Mouse (Mus musculus) kidney, adult 2 months (tissue): Measurements from ENCODE around the gene Saal1. TPM values are rescaled to one million over a fixed set of nuclear protein-coding genes. Genes with fewer than 3 reads are reported as not detected.
"Not testable (repeated sequence)": the region's sequence is repeated elsewhere in the genome, so short reads cannot be mapped to it uniquely, and the experiment has no call there.

ENCODE experiments used
- DNase-seq: peaks from one replicate; pipeline ENCODE4 v3.0.0; 2021
- H3K27ac ChIP-seq: fragments of 200-500 bp; 2 replicates; pipeline ENCODE4 v1.5.1; 2012; ENCODE audit warnings: low read depth, low read length, control low read depth, inconsistent platforms; ENCODE audit not compliant: insufficient read depth
- H3K27me3 ChIP-seq: fragments of 200-500 bp; replicated peaks from 2 replicates; pipeline ENCODE4 v1.6.1; 2012; ENCODE audit warnings: mild to moderate bottlenecking, moderate library complexity, low read length, inconsistent platforms; ENCODE audit not compliant: control insufficient read depth, insufficient read depth
- H3K36me3 ChIP-seq: fragments of 200-500 bp; 2 replicates; pipeline ENCODE4 v1.6.1; 2012; ENCODE audit warnings: mild to moderate bottlenecking, moderate library complexity, low read length, inconsistent platforms; ENCODE audit not compliant: control insufficient read depth, insufficient read depth
- H3K4me1 ChIP-seq: fragments of 200-500 bp; 2 replicates; pipeline ENCODE4 v1.6.1; 2011; ENCODE audit warnings: low read length; ENCODE audit not compliant: control insufficient read depth, insufficient read depth
- H3K4me3 ChIP-seq: fragments of 200-500 bp; 2 replicates; pipeline ENCODE4 v1.5.1; 2011; ENCODE audit warnings: mild to moderate bottlenecking, low read depth, low read length, control low read depth; ENCODE audit not compliant: insufficient read depth
- CTCF ChIP-seq: fragments of 200-500 bp; conservative IDR thresholded peaks from 2 replicates; pipeline ENCODE4 v1.5.1; 2011; ENCODE audit warnings: low read depth, mild to moderate bottlenecking, control low read depth, low read length, moderate library complexity, mixed read lengths; ENCODE audit not compliant: insufficient read depth, insufficient read length
- POLR2A ChIP-seq: fragments of 200-500 bp; IDR thresholded peaks from one replicate; pipeline ENCODE4 v1.6.1; 2011; ENCODE audit warnings: low read depth, low read length, control low read depth
- WGBS: fragments of 180-500 bp; shearing (Covaris S2); methylation state at CpG from one replicate; pipeline ENCODE4 v1.1.7; 2018; 5-methylcytosine and 5-hydroxymethylcytosine counted together
- polyA plus RNA-seq: library from polyadenylated mRNA; depleted of rRNA; stranded (reverse); fragments of >200 nt; gene quantifications from 2 replicates; pipeline ENCODE4 v1.2.3, GENCODE M21; 2012; rRNA removed

Gene Saal1
- polyA plus RNA-seq: 5.2 and 5.3 TPM in 2 replicates

- TF ChIP-seq CTCF: peak; percentile 79
- TF ChIP-seq POLR2A: peak; percentile 28
- no peaks in the 10 kb centered on the region for H3K4me1 ChIP-seq
- 1% methylated on average over 38 of the region's 38 CpGs for WGBS
- peak; percentile 87 for DNase-seq
- peak within 1 kb of the TSS; percentile 77 for H3K4me3 ChIP-seq
- H3K27ac ChIP-seq: peak within 1 kb of the TSS; percentile 26; the same call in 1 of the 2 replicates
- no peaks in the 10 kb centered on the region for H3K27me3 ChIP-seq
- no peaks in the 10 kb centered on the region for H3K36me3 ChIP-seq
Observed at GRCm38 (mm10) chr7:46710390-46710844, at the start of gene Saal1. Gene Saal1 (minus strand): TSS chr7:46710680.

GRCm38 (mm10) chr7:46751490-46751889, 41.0 kb upstream of the Saal1 start, which contains the start of gene Saa2:
Gene Saa2 (plus strand): TSS chr7:46751790.
- TF ChIP-seq CTCF: no peak
- TF ChIP-seq POLR2A: no peak
- no peaks in the 10 kb centered on the region for H3K36me3 ChIP-seq
- H3K27me3 ChIP-seq: no peaks in the 10 kb centered on the region
- WGBS: 54% methylated on average over 3 of the region's 3 CpGs
- H3K27ac ChIP-seq: no peak within 1 kb of the TSS
- H3K4me3 ChIP-seq: no peak within 1 kb of the TSS
- no peak for DNase-seq
- no peaks in the 10 kb centered on the region for H3K4me1 ChIP-seq

- no peak overlapping the region for H3K27ac ChIP-seq
- 48% methylated on average over 3 of the region's 3 CpGs for WGBS
- H3K27me3 ChIP-seq: no peaks in the 10 kb centered on the region
- H3K4me1 ChIP-seq: no peaks in the 10 kb centered on the region
- no peak for DNase-seq
- no peak overlapping the region for H3K4me3 ChIP-seq
- TF ChIP-seq CTCF: no peak
- TF ChIP-seq POLR2A: no peak
- no peaks in the 10 kb centered on the region for H3K36me3 ChIP-seq
Observed at GRCm38 (mm10) chr7:46748459-46748858, 38.0 kb upstream of the Saal1 start.

DNA sequence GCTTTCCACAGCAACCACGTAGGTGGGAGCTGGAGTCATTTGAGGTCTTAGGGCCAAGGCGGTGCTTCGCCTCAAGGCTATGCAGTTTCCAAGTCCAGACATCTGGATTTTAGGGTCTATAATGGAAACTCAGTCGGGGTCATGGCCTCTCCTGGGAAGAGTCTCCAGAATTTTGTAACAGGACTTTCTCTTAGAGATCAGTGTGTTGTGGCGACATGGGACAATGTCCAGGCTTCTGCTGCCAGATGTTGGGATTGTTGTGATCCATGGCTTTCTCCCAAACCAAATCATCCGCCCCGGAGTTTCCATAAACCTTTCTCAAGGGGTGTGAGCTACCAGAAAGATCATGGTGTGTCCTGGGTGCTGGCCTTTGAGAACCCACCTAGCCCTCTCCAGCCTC, 35.9 kb upstream of the Saal1 start:
- Histone ChIP-seq H3K27me3 (no peaks in the 10 kb centered on the region), H3K4me3 (no peak overlapping the region), H3K27ac (no peak overlapping the region), H3K4me1 (no peaks in the 10 kb centered on the region), H3K36me3 (no peaks in the 10 kb centered on the region)
- no peak for TF ChIP-seq CTCF
- DNase-seq: no peak
- WGBS: 84% methylated on average over 7 of the region's 7 CpGs

DNA sequence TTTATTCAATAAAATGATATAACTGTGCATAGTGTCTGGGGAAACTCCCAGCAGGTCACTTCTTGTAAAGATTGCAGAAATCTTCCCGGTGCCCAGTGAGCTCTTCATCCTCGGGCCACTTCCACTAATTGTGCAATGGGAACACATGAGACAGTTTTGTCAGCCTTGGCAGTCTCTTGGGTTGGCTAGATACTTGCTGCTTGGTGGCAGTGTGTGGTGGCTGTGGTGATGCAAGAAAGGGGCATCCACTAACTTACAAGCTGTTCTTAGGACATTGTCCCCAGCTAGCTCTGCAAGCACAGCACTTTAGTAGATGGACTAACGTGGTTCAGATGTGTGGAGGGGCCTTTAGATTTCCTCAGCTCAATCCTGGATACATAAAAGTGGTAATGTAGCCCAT, 35.3 kb upstream of the Saal1 start:
- no peak overlapping the region for H3K4me3 ChIP-seq
- 75% methylated on average over 3 of the region's 3 CpGs for WGBS
- DNase-seq: peak; percentile 8
- H3K27ac ChIP-seq: no peak overlapping the region
- no peaks in the 10 kb centered on the region for H3K4me1 ChIP-seq
- TF ChIP-seq CTCF (no peak), POLR2A (no peak)
- no peaks in the 10 kb centered on the region for H3K27me3 ChIP-seq
- H3K36me3 ChIP-seq: no peaks in the 10 kb centered on the region

GRCm38 (mm10) chr7:46742880-46743279, 32.4 kb upstream of the Saal1 start, which contains the start of gene Saa1:
Gene Saa1 (minus strand): TSS chr7:46742980.
- H3K27me3 ChIP-seq, H3K27ac ChIP-seq, H3K4me1 ChIP-seq, H3K36me3 ChIP-seq, DNase-seq, H3K4me3 ChIP-seq: not testable (repeated sequence)
- 50% methylated on average over 3 of the region's 3 CpGs for whole genome bisulfite sequencing

GRCm38 (mm10) chr7:46740041-46740440, 29.6 kb upstream of the Saal1 start:
- H3K36me3 ChIP-seq, DNase-seq, H3K27me3 ChIP-seq, H3K27ac ChIP-seq, H3K4me1 ChIP-seq, H3K4me3 ChIP-seq: not testable (repeated sequence)
- WGBS: 80% methylated on average over 5 of the region's 5 CpGs
